Mouse (Mus musculus) cortical plate, adult 2 months (tissue): ENCODE results near the gene Fxn.

Experiments
- CTCF ChIP-seq: fragments of 200-500 bp; IDR thresholded peaks from 2 replicates; pipeline ENCODE4 v1.5.1; 2011; ENCODE audit warnings: mild to moderate bottlenecking, control low read depth, low read length; ENCODE audit not compliant: insufficient read depth; ENCODE audit errors: extremely low read depth
- POLR2A ChIP-seq: fragments of 200-500 bp; IDR thresholded peaks from 2 replicates; pipeline ENCODE4 v1.6.1; 2011; ENCODE audit warnings: mild to moderate bottlenecking, low read length, control low read depth; ENCODE audit not compliant: insufficient read depth; ENCODE audit errors: extremely low read depth

- no peak for TF ChIP-seq POLR2A
- TF ChIP-seq CTCF, result no peak
Measured at GRCm38 (mm10) chr19:24306351-24306750, 25.9 kb upstream of the Fxn start.
